Mouse (Mus musculus): ENCODE results near the gene Cdkn2c. TPM values are rescaled to one million over a fixed set of nuclear protein-coding genes. Genes with fewer than 3 reads are reported as not detected.
A peak's percentile ranks its signal among the peaks of the same experiment; 100 is the strongest.

The Cdkn2c gene
- total RNA-seq, 4 experiments from 2014 or later, result 16.8 to 27.9 (median 22.5) TPM

DNA sequence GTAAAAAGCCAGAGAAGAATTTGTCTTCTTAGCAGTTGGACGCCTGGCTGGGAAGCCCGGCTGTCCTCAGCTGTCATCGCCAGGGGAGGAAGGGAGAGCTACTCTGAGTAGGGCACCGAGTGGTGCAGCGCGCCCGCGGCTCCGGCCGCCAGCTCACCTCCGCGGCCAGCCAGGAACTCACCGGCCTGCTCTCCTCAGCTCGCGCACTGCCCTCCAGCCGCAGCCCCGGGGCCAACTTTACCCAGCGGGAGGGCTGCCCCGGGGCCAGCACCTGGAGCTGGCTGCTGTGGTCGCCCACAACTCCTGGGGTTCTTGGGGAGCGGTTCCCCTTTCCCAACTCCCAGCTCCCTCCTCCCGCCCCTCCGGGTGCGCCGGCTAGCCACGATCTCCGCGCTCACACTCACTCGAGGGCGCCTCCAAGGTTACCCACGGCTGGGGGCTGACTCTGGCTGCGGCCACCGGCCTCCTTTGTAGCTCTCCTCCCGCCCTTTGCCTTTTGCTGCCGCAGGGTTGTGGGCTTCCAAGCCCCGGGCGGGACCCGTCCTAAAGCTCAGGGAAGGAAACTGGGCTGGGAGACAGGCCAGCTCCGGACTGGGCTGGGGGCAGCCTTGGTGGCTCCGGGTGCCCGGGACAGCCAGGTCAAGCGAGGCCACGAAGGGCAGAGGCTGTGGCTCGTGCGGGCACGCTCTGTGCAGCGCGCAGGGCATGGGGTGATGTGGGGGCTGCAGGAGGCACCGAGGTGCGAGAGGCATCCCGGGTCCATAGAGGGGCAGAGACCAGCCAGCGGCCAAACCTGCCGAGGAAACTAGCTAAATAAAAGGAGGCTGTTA, 9.8 kb downstream of the Cdkn2c start:
- peak in 1 of 2 experiments; percentile 42 for DNase-seq (ENCODE audit: low spot score in 2 of 2)

DNA sequence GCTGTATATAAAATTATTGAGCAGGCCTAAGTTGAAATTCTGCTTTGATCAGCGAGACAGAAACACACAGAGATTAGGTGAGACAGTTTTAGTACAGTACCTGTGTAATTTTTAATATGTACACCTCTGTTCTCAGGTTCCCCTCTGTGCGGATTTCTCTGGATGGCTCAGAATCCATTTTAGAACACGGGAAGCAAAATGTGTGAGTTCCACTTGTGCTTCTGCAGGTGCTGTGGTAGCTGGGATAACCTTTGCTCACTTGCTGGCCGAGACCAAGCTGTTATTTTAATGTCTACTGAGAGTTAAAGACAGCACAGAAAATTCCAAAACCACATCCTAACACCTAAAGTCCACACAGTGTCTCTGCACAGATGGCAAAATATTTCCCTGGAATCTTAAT, 10.7 kb downstream of the Cdkn2c start:
- no peak for DNase-seq (ENCODE audit: low spot score in 2 of 2)

DNA sequence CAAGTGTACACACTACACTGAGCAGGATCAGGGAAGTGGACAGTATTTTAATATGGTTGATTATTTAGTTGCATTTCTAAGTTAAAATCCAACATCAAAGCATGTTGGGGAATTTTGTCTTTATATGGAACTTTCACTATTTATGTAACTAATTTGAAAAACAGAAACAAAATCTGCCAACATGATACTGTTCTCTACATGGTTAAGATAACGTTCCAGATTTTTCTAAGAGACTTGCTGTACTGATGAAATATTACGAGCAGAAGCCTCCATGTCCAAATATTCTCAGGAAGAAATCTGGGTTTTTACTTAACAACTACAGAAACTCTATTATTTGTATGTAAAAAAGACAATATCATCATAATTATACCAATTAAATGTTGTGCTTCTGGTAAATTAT, 11.3 kb downstream of the Cdkn2c start:
- no peak for DNase-seq (ENCODE audit: low spot score in 2 of 2)

DNA sequence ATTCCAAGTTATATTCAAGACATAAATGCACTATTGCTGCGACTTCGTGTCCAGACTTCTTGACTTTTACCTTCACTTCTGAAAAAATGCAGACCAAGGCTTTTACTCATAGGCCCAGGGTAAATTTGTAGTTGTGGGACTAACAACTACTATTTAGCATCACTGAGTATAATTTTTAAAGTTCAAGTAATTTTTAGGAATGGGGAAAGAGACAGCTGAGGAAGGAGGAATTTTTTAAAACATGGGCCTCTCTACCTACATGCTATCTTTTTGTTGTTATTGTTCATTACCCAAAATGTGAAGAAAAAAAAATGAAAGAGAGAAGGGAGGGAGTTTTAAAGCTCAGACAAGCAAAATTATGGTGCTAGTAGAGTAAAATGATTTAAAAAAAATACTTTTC, 12.3 kb downstream of the Cdkn2c start:
- no peak for DNase-seq (ENCODE audit: low spot score in 2 of 2)

DNA sequence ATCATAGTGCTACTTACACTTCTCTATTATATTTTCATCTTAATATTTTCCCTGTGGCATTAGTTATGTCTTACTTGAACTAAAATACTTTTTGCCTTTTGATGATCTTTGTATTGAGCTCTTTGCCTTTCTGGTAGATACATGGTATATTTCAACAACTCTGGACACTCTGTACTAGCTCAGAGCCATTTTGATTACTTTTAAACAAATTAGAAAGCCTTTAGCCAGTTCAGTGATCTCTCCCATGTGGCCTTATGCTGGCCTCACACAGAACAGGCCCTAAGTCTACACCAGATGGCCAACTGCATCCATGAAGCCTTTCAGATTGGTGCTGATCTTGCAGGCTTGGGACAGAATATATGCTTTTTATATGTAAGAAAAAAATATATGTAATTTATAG, 13.7 kb downstream of the Cdkn2c start:
- no peak for DNase-seq (ENCODE audit: low spot score in 2 of 2)

DNA sequence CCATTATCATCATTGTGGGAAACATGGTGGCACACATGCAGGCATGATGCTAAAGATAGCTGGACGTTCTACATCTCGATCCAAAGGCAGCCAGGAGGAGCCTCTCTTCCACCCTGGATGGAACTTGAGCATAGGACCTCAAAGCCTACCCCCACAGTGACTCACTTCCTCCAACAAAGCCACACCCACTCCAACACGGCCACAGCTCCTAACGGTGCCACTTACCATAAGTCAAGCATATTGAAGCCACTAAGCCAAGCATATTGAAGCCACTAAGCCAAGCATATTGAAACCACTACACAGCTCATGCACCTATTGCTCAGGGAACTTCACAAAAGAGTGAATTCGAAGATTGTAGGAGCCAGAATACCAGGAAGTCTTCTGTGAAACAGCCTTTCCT, 17.7 kb downstream of the Cdkn2c start:
- DNase-seq (ENCODE audit: low spot score in 2 of 2), result no peak

DNA sequence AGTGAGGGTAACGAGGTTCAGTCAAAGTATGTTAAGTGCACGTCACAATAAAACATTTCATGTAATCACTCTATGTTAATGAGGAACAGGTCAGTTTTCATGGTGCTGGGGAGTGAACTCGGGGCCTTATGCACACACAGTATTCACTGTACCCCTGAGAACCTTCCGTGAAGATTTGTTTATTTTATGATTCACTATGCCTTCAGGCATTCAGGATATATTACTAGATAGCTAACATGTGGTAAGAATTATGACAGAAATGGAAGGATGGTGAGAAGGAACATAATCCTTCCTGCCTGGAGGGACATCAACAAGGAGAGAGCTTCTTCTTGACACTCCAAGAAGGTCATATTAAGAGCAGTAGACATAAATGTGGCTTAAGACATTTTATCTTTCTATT, 19.7 kb downstream of the Cdkn2c start:
- DNase-seq (ENCODE audit: low spot score in 2 of 2), result no peak

DNA sequence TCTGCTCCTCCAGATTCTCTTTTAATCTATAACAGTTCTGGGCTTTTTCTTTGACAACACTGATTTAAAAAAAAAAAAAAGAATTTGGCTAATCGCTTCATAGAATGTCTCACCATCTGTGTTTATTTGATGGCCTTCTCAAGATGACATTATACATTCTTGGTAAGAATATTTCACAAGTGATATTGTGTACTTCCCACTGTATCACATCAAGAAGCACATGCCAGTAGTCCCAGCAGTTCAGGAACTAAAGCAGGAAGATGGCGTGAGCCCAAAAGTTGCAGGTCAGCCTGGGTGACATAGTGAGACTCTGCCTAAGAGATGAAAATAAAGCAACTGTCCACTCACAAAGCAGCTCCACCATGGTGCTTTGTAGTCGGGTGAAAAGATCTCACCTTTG, 25.5 kb downstream of the Cdkn2c start:
- DNase-seq (ENCODE audit: low spot score in 2 of 2), result no peak

DNA sequence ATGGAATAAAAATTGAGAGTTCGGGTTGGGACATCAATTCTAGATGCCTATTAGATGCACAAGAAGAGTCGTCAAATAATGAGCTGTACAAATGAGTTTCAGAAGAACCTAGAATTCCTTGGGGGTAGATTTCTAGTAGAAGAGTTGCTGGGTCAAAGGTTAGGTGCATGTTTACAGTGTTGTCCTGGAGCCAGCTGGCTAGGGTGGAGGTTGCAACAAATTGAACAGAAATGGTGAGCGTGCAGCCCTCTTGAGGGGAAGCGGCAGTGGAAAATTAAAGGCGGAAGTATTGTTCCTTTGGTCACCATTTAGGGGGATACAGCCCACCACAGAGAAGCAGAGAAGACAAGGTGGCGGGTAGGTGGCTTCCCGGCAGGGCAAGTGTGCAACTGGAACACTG, 26.8 kb downstream of the Cdkn2c start:
- DNase-seq (ENCODE audit: low spot score in 2 of 2), result no peak

DNA sequence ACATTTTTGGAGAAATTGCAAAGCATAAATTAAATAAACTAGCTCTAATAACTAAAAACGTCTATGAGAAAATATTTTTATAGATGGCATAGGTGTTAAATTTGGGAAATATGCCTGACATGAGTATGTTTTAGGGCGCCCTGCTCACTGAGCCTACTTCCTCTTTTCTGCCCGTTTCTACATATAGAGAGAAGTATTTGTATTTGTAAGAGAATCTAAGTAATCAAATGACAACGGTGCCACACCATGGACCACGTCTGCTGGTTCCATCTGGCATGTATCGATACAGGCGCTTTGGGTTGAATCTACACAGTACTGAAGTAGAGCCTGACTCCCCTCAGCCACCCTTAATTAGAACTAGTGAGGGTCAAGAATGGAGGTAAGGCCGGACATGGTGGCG, 27.6 kb downstream of the Cdkn2c start:
- DNase-seq (ENCODE audit: low spot score in 2 of 2), result no peak

DNA sequence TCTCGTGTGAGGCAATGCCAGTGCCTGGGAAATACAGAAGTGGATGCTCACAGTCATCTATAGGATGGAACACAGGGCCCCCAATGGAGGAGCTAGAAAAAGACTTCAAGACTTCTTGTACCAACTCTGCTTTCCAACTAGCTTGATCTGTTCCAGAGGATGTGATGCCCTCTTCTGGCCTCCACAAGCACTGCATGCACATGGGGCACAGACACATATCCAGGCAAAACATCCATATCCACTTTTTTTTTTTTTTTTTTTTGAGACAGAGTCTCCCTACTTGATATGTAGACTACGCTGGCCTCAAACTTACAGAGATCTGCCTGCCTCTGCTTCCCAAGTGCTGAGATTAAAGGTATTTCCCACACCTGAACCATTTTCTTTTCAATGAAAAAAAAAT, 32.0 kb downstream of the Cdkn2c start:
- no peak for DNase-seq (ENCODE audit: low spot score in 2 of 2)

DNA sequence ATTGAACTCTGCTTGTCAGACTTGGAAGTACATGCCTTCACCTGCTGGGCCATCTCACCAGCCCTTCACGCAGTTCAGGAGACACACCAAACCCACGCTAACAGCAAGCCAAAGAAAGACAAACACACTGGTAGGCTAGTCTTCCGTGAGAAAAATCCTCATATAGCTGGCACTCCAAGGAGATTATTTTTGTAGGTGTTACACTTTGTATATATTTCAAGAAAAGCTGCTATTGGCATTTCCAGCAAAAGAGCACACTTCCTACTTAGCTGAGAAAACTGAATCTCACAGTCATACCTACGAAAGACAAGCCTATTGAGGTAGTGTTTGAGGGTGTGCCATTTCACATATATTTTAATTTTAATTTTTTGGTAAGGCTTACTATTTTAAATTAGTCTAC, 36.0 kb downstream of the Cdkn2c start:
- DNase-seq (ENCODE audit: low spot score in 2 of 2), result no peak

DNA sequence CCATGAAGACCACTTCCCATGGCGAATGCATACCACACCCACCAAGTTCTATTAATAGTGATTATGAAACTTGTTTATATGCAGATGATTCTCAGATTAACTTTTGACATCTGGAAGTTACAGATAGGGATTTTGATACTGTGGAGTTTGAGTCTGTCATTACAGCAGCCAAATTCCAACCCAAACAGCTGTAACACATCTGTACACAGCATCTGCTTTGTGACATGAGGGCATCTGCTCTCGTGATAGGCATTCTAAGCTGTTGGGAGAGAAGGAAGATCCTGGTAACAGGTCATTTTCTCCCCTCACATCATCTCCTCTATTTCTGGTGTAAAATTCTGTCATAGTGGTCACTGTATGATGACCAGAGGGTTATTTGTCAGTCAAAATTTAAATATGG, 36.8 kb downstream of the Cdkn2c start:
- no peak for DNase-seq (ENCODE audit: low spot score in 2 of 2)

DNA sequence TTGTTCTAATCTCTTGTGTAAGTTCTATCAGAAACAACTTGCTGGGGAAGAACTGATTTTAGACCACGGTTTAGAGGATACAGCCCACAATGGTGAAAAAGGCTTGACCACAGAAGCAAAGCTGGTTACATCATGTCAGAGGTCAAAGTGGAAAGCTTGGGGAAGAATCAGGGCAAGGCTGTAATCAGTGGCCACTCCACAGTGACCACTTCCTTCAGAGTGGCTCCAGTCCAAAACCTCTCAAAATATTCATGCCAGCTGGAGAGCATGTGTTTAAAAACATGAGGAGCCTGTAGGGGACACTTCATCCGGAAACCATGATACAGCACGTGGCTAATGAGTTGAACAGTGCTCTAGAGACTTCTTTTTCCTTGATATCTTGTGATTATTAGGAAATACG, 54.4 kb downstream of the Cdkn2c start:
- DNase-seq (ENCODE audit: low spot score in 2 of 2), result no peak

Other genes starting within 250 kb of the Cdkn2c start
- 100 to 1,000 TPM; 110 to 167 (median 131) TPM for gene Rnf11, start 182.5 kb downstream of the Cdkn2c start, total RNA-seq (2022)
- not detected for gene 4930522H14Rik, start 135.9 kb downstream of the Cdkn2c start, total RNA-seq (2022)
- 10 to 100 TPM; 42.9 to 51.1 (median 47.2) TPM for gene Faf1, start 9.4 kb upstream of the Cdkn2c start, total RNA-seq (2022)

Measured in gastrocnemius, adult 8-10 months (tissue).